ENCODE assay signal across 10 mouse cellular contexts in genomic region chr3:107986041-107986562, GRCm38 (mm10). TPM values are rescaled to one million over a fixed set of nuclear protein-coding genes. Genes with fewer than 3 reads are reported as not detected.
A peak's percentile ranks its signal among the peaks of the same experiment; 100 is the strongest.
DNase-seq lines count a peak whose midpoint lies in the region; ATAC-seq lines count a peak whose summit lies in the region.
"Had no signal": no experiment of that assay in that cellular context is flagged by ENCODE, and none has a peak within 500 bp of the region (broad histone marks: within the 10 kb centered on the region; RNA-seq: fewer than 3 reads in every experiment).

TSS of gene Gstm2 (minus strand) at chr3:107986453.

- no peaks in the 10 kb centered on the region for H3K27me3 ChIP-seq in hindbrain, embryonic 12.5 days
- H3K27me3 ChIP-seq in hindbrain, embryonic 14.5 days (ENCODE audit: control insufficient read depth, insufficient read depth, low read length) = no peaks in the 10 kb centered on the region
- no peaks in the 10 kb centered on the region for H3K27me3 ChIP-seq in heart, embryonic 11.5 days (ENCODE audit: control insufficient read depth, insufficient read depth, low read length)
- H3K27me3 ChIP-seq in neural tube, embryonic 11.5 days (ENCODE audit: control insufficient read depth, insufficient read depth, low read length) = no peaks in the 10 kb centered on the region
- H3K27me3 ChIP-seq: CH12.LX had no signal

- no peak within 1 kb of the TSS for H3K4me3 ChIP-seq in hindbrain, embryonic 12.5 days
- H3K4me3 ChIP-seq in hindbrain, embryonic 14.5 days (replicated peaks; ENCODE audit: low read length) = no peak within 1 kb of the TSS
- peak within 1 kb of the TSS; percentile 41 for H3K4me3 ChIP-seq in brown adipose tissue, adult 24 weeks (ENCODE audit: insufficient read depth, low read depth, low read length)
- peak within 1 kb of the TSS; percentile 25; the same call in 1 of the 2 replicates for H3K4me3 ChIP-seq in heart, embryonic 11.5 days (ENCODE audit: low read depth, low read length)
- no peak within 1 kb of the TSS for H3K4me3 ChIP-seq in neural tube, embryonic 11.5 days (ENCODE audit: low read depth, low read length)

- H3K27ac ChIP-seq in hindbrain, embryonic 12.5 days = no peak within 1 kb of the TSS
- H3K27ac ChIP-seq in hindbrain, embryonic 14.5 days = no peak within 1 kb of the TSS
- H3K27ac ChIP-seq in brown adipose tissue, adult 24 weeks (replicated peaks; ENCODE audit: low read depth, low read length) = no peak within 1 kb of the TSS; the same call in 1 of the 2 replicates
- H3K27ac ChIP-seq in heart, embryonic 11.5 days (ENCODE audit: low read depth, low read length) = 0 out of 2 replicates have a peak within 1 kb of the TSS, but pooled peaks have one; percentile 22
- no peak within 1 kb of the TSS for H3K27ac ChIP-seq in neural tube, embryonic 11.5 days (ENCODE audit: low read depth, low read length)

- H3K9ac ChIP-seq in hindbrain, embryonic 12.5 days = no peak within 1 kb of the TSS
- no peak within 1 kb of the TSS for H3K9ac ChIP-seq in hindbrain, embryonic 14.5 days
- peak within 1 kb of the TSS; percentile 54 for H3K9ac ChIP-seq in heart, embryonic 11.5 days (ENCODE audit: low read depth, low read length)
- no peak within 1 kb of the TSS for H3K9ac ChIP-seq in neural tube, embryonic 11.5 days (ENCODE audit: low read length)

- DNase-seq in hindbrain, embryonic 14.5 days (ENCODE audit: low spot score) = no peak
- peak; percentile 69 to 80 for DNase-seq in kidney, postnatal 36 days
- peak; percentile 15 for DNase-seq in neural tube, embryonic 11.5 days (ENCODE audit: low spot score)
- DNase-seq in right cerebral cortex, postnatal 10 days (ENCODE audit: low spot score in 2 of 2) = no peak

- no peaks in the 10 kb centered on the region for H3K36me3 ChIP-seq in hindbrain, embryonic 12.5 days
- no peaks in the 10 kb centered on the region for H3K36me3 ChIP-seq in hindbrain, embryonic 14.5 days (replicated peaks; ENCODE audit: control insufficient read depth, insufficient read depth)
- no peaks in the 10 kb centered on the region for H3K36me3 ChIP-seq in heart, embryonic 11.5 days (ENCODE audit: control insufficient read depth, insufficient read depth, low read length)
- no peaks in the 10 kb centered on the region for H3K36me3 ChIP-seq in neural tube, embryonic 11.5 days (ENCODE audit: control insufficient read depth, insufficient read depth, low read length)

- WGBS in hindbrain, embryonic 12.5 days = 66% methylated on average over 8 of the region's 8 CpGs
- 69% methylated on average over 8 of the region's 8 CpGs for WGBS in hindbrain, embryonic 14.5 days
- 35% methylated on average over 8 of the region's 8 CpGs for WGBS in heart, embryonic 11.5 days (ENCODE audit: insufficient replicate concordance)
- 64% methylated on average over 8 of the region's 8 CpGs for WGBS in neural tube, embryonic 11.5 days

- no peaks in the 10 kb centered on the region for H3K9me3 ChIP-seq in hindbrain, embryonic 12.5 days (replicated peaks)
- H3K9me3 ChIP-seq in hindbrain, embryonic 14.5 days (ENCODE audit: control insufficient read depth, low read length) = no peaks in the 10 kb centered on the region
- H3K9me3 ChIP-seq in heart, embryonic 11.5 days (replicated peaks; ENCODE audit: control insufficient read depth, low read length) = no peaks in the 10 kb centered on the region
- no peaks in the 10 kb centered on the region for H3K9me3 ChIP-seq in neural tube, embryonic 11.5 days (ENCODE audit: control insufficient read depth, low read length)

- no peaks in the 10 kb centered on the region for H3K4me1 ChIP-seq in hindbrain, embryonic 12.5 days
- H3K4me1 ChIP-seq in hindbrain, embryonic 14.5 days (replicated peaks; ENCODE audit: control insufficient read depth, insufficient read depth, low read length) = no peaks in the 10 kb centered on the region
- peaks cover 5% of the 10 kb centered on the region for H3K4me1 ChIP-seq in brown adipose tissue, adult 24 weeks (ENCODE audit: control insufficient read depth, insufficient read depth, insufficient read length, low read length)
- no peaks in the 10 kb centered on the region; the same call in 1 of the 2 replicates for H3K4me1 ChIP-seq in heart, embryonic 11.5 days (ENCODE audit: control insufficient read depth, insufficient read depth, low read length)
- no peaks in the 10 kb centered on the region for H3K4me1 ChIP-seq in neural tube, embryonic 11.5 days (ENCODE audit: control insufficient read depth, insufficient read depth, low read length)

- no peak for ATAC-seq in hindbrain, embryonic 12.5 days (ENCODE audit: low FRiP score)
- ATAC-seq in hindbrain, embryonic 14.5 days (ENCODE audit: low FRiP score) = no peak
- peak; percentile 55; the same call in 1 of the 2 replicates for ATAC-seq in heart, embryonic 11.5 days (replicated peaks; ENCODE audit: insufficient number of reproducible peaks, low FRiP score, low TSS enrichment)
- ATAC-seq in neural tube, embryonic 11.5 days (ENCODE audit: insufficient read depth, low FRiP score, low TSS enrichment) = no peak
- ATAC-seq in megakaryocyte progenitor cell, adult 5-6 weeks (replicated peaks; ENCODE audit: poor library complexity) = no peak

- H3K4me2 ChIP-seq in hindbrain, embryonic 12.5 days (replicated peaks) = no peak within 1 kb of the TSS
- no peak within 1 kb of the TSS for H3K4me2 ChIP-seq in hindbrain, embryonic 14.5 days (replicated peaks)
- peak within 1 kb of the TSS; percentile 56 for H3K4me2 ChIP-seq in heart, embryonic 11.5 days
- no peak within 1 kb of the TSS for H3K4me2 ChIP-seq in neural tube, embryonic 11.5 days (ENCODE audit: low read depth)

RNA-seq across cellular contexts. Expression of gene Gstm2, which starts in this region (rescaled TPM):
- polyA plus RNA-seq in hindbrain, embryonic 12.5 days (2016; fragmentation: Nextera tagmentation; extraction: Ambion mirVana) = 23.3 and 23.4 TPM in 2 replicates
- polyA plus RNA-seq in hindbrain, embryonic 14.5 days (2014; fragmentation: Nextera tagmentation; extraction: Ambion mirVana) = 7.9 and 8.4 TPM in 2 replicates
- polyA plus RNA-seq in brown adipose tissue, adult 24 weeks (2012; ENCODE audit: insufficient read depth, insufficient read length, missing spikeins) = 116 and 122 TPM in 2 replicates
- 52.0 and 57.5 TPM in 2 replicates for polyA plus RNA-seq in heart, embryonic 11.5 days (2014; fragmentation: Nextera tagmentation; extraction: Ambion mirVana)
- 18.5 and 20.8 TPM in 2 replicates for polyA plus RNA-seq in neural tube, embryonic 11.5 days (2014; fragmentation: Nextera tagmentation; extraction: Ambion mirVana)
- total RNA-seq in megakaryocyte progenitor cell, adult 5-6 weeks (2015) = 2.1 and 2.2 TPM in 2 replicates
- total RNA-seq in megakaryocyte progenitor cell, adult 5-6 weeks (2017) = 4.8 and 6.8 TPM in 2 replicates
- total RNA-seq: neutrophil, adult 5-6 weeks had no signal

Comparison
In these comparisons a context has a peak if more than half of its experiments do, and no peak if none do; other contexts are left out.
1. H3K4me3 ChIP-seq: peak in brown adipose tissue, adult 24 weeks (single experiment) and heart, embryonic 11.5 days (single experiment); none in hindbrain, embryonic 12.5 days (single experiment), hindbrain, embryonic 14.5 days (single experiment) and neural tube, embryonic 11.5 days (single experiment).
2. DNase-seq: peak in kidney, postnatal 36 days (2 of 2) and neural tube, embryonic 11.5 days (single experiment); none in hindbrain, embryonic 14.5 days (single experiment) and right cerebral cortex, postnatal 10 days (0 of 2).